Mouse (Mus musculus): ENCODE data around the gene Cep164. TPM values are rescaled to one million over a fixed set of nuclear protein-coding genes. Genes with fewer than 3 reads are reported as not detected.

The Cep164 gene
- polyA plus RNA-seq, 1 experiment from 2014 or later = 34.6 TPM

DNA sequence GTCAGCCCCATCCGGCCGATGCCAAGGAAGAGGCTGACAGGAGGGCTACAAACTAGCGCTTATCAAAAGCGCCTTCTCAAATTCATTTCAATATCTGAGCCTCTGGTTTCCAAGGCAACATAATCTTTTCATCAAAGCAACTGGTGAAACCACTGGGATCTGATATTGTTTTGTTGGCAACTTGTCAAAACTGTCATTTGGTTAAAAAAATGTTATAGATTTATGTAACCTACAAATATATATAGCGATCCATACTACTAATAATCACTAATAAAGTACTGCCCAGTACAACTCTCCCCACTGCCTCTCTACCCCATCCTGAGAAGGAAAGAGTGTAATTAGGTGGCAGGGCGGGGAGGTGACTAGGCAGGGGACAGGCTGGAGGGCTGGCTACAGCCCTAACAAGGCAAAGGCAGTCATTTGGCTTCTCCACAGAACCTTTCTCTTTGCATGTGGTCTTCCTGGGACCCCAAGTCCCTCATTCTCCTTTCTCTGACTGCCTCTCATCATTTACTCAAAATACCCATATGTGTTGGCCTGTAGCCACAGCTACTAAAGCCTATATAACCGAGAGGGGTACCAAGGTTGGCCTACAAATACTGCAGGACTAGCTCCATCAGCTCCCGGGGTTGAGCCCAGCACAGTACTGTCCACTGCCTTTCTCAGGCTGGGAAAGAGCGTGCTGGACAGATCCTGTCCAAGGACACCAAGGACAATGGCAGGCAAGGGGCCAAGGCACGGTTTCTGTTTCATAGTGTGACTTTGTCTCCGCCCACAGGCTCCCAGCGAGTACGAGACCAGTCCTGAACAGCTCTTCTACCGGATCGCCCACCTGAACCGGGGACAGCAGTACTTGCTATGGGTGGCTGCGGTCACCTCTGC lies 88.5 kb downstream of the Cep164 start:
- H3K27ac ChIP-seq (ENCODE audit: low read length) = no peak overlapping the region
- ATAC-seq (ENCODE audit: insufficient number of reproducible peaks, insufficient read depth, low FRiP score, low read depth) = no peak
- no peaks in the 10 kb centered on the region for H3K9me3 ChIP-seq (ENCODE audit: control insufficient read depth, low read depth, low read length)
- no peaks in the 10 kb centered on the region for H3K4me1 ChIP-seq (ENCODE audit: control insufficient read depth, insufficient read depth, low read length)
- no peak overlapping the region for H3K9ac ChIP-seq (replicated peaks; ENCODE audit: low read depth, low read length)
- H3K4me2 ChIP-seq (replicated peaks; ENCODE audit: low read depth, low read length) = no peak overlapping the region
- no peaks in the 10 kb centered on the region for H3K27me3 ChIP-seq (ENCODE audit: control insufficient read depth, insufficient read depth, low read length)
- WGBS = 66% methylated on average over 17 of the region's 17 CpGs
- H3K36me3 ChIP-seq (ENCODE audit: control insufficient read depth, insufficient read depth, low read length) = no peaks in the 10 kb centered on the region
- no peak overlapping the region for H3K4me3 ChIP-seq (ENCODE audit: low read depth, low read length)

DNA sequence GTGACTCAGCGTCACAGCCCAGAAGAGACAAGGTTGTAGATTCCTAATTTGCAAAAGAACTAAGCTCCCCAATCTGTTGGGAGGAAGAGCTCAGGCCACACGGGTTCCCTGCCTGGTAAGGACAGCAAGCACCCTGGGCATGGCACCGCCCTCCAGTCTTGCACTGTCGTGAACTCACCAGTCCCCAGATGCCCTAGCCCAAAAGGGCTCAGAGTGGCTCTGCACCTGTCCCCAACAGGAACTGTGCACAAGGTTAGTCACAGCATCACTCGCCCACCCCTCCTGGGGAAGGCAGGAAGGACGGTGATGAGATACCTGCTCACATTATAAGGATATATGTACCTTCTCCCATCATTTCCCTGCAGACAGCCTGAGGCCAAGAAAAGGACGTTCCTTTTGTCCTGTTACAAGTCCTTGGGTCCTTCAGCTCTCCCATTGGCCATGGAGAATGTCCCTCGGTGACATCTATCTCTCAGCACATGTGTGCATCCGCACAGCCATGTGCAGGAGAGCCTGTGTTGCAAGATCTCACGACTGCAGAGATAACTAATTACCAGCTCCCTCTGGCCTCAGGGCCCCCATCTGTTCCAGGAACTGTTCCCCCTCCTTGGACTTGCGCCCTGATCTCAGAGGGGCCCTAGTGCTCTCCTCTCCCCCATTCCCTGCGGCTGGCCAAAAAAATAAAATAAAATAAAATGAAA lies 89.3 kb downstream of the Cep164 start:
- Histone ChIP-seq H3K9me3 (ENCODE audit: control insufficient read depth, low read depth, low read length) (no peaks in the 10 kb centered on the region), H3K4me2 (replicated peaks; ENCODE audit: low read depth, low read length) (no peak overlapping the region), H3K4me1 (ENCODE audit: control insufficient read depth, insufficient read depth, low read length) (no peaks in the 10 kb centered on the region), H3K9ac (replicated peaks; ENCODE audit: low read depth, low read length) (no peak overlapping the region), H3K27me3 (ENCODE audit: control insufficient read depth, insufficient read depth, low read length) (no peaks in the 10 kb centered on the region), H3K36me3 (ENCODE audit: control insufficient read depth, insufficient read depth, low read length) (no peaks in the 10 kb centered on the region), H3K27ac (ENCODE audit: low read length) (no peak overlapping the region), H3K4me3 (ENCODE audit: low read depth, low read length) (no peak overlapping the region)
- no peak for ATAC-seq (ENCODE audit: insufficient number of reproducible peaks, insufficient read depth, low FRiP score, low read depth)
- WGBS = 67% methylated on average over 12 of the region's 12 CpGs

DNA sequence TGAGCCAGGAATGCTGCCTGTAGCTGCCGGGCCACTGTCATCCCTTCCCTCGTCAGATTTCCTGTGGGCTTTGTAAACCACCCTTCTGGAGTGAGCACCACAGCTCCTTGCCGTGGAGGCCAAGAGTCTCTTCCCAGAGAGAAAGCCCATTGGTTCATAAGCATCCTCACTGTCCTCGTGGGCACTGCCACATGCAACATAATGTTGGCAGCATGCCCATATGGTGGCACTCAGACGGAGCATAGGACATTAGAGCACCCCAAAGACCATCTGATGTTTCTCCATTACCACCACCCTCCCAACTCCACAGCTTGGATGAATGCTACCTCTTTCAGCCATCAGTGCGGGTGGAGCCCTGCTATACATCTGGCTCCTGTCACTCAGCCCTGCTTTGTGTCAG lies 95.2 kb downstream of the Cep164 start:
- Histone ChIP-seq H3K36me3 (ENCODE audit: control insufficient read depth, insufficient read depth, low read length) (no peaks in the 10 kb centered on the region), H3K9ac (replicated peaks; ENCODE audit: low read depth, low read length) (no peak overlapping the region), H3K4me2 (replicated peaks; ENCODE audit: low read depth, low read length) (no peak overlapping the region), H3K27me3 (ENCODE audit: control insufficient read depth, insufficient read depth, low read length) (no peaks in the 10 kb centered on the region), H3K9me3 (ENCODE audit: control insufficient read depth, low read depth, low read length) (no peaks in the 10 kb centered on the region), H3K4me1 (ENCODE audit: control insufficient read depth, insufficient read depth, low read length) (no peaks in the 10 kb centered on the region), H3K27ac (ENCODE audit: low read length) (no peak overlapping the region), H3K4me3 (ENCODE audit: low read depth, low read length) (no peak overlapping the region)
- 67% methylated on average over 6 of the region's 6 CpGs for WGBS
- no peak for ATAC-seq (ENCODE audit: insufficient number of reproducible peaks, insufficient read depth, low FRiP score, low read depth)

DNA sequence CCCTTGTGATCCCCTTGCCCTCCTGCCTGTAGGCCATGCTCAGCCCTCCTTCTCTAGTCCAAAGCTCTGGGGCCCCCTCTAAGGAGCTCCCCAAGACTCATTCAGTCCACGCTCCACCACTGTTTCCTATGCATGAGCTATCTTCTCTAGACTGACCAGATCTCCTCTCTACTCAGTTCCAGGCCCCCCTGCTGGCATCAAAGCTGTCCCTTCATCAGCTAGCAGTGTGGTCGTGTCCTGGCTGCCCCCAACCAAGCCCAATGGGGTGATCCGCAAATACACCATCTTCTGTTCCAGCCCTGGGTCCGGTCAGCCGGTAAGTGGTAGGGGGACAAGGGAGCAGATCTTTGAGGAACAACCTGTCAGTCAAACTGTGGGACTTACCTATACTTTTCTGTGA lies 96.6 kb downstream of the Cep164 start:
- no peak overlapping the region for H3K4me2 ChIP-seq (replicated peaks; ENCODE audit: low read depth, low read length)
- no peaks in the 10 kb centered on the region for H3K27me3 ChIP-seq (ENCODE audit: control insufficient read depth, insufficient read depth, low read length)
- H3K4me1 ChIP-seq (ENCODE audit: control insufficient read depth, insufficient read depth, low read length) = no peaks in the 10 kb centered on the region
- 80% methylated on average over 5 of the region's 5 CpGs for WGBS
- no peak for ATAC-seq (ENCODE audit: insufficient number of reproducible peaks, insufficient read depth, low FRiP score, low read depth)
- H3K9me3 ChIP-seq (ENCODE audit: control insufficient read depth, low read depth, low read length) = no peaks in the 10 kb centered on the region
- H3K36me3 ChIP-seq (ENCODE audit: control insufficient read depth, insufficient read depth, low read length) = no peaks in the 10 kb centered on the region
- H3K9ac ChIP-seq (replicated peaks; ENCODE audit: low read depth, low read length) = no peak overlapping the region
- no peak overlapping the region for H3K4me3 ChIP-seq (ENCODE audit: low read depth, low read length)
- no peak overlapping the region for H3K27ac ChIP-seq (ENCODE audit: low read length)

DNA sequence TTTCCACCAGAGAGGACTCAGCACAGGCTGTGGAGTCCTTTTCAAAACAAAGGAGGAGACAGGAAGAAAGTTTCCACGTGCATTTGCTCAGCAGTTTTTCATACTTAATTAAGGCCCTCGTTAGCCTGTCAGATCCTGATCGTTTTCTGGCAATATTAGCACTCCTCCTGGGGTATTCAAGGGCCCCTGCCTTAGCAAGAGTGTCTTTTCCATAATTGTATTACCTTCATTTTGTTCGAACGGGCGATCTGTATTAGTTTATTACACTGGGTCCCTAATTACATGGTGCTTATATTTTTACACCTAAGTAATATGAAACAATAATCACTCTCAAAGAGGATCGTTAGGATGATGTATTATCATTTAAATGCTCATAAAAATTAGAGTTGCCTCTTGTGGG lies 108.5 kb downstream of the Cep164 start:
- WGBS = 75% methylated on average over 7 of the region's 7 CpGs

More for the DNA sequence above, 108.5 kb downstream of the Cep164 start:
- Histone ChIP-seq H3K4me2 (replicated peaks; ENCODE audit: low read depth, low read length) (no peak overlapping the region), H3K4me1 (ENCODE audit: control insufficient read depth, insufficient read depth, low read length) (no peaks in the 10 kb centered on the region), H3K4me3 (ENCODE audit: low read depth, low read length) (no peak overlapping the region), H3K27me3 (ENCODE audit: control insufficient read depth, insufficient read depth, low read length) (no peaks in the 10 kb centered on the region), H3K9me3 (ENCODE audit: control insufficient read depth, low read depth, low read length) (no peaks in the 10 kb centered on the region), H3K27ac (ENCODE audit: low read length) (no peak overlapping the region), H3K9ac (replicated peaks; ENCODE audit: low read depth, low read length) (no peak overlapping the region), H3K36me3 (ENCODE audit: control insufficient read depth, insufficient read depth, low read length) (no peaks in the 10 kb centered on the region)
- ATAC-seq (ENCODE audit: insufficient number of reproducible peaks, insufficient read depth, low FRiP score, low read depth) = no peak

Other genes with a start within 250 kb of the Cep164 start
- 34.3 and 37.1 TPM in 2 replicates for gene Bace1, start 9.9 kb upstream of the Cep164 start, polyA plus RNA-seq (2014; fragmentation: Nextera tagmentation; extraction: Ambion mirVana)
- gene Pcsk7, start 77.8 kb upstream of the Cep164 start, polyA plus RNA-seq (2014; fragmentation: Nextera tagmentation; extraction: Ambion mirVana) = 13.5 and 17.5 TPM in 2 replicates
- gene Rnf214, start 78.2 kb upstream of the Cep164 start, polyA plus RNA-seq (2014; fragmentation: Nextera tagmentation; extraction: Ambion mirVana) = 65.4 and 77.0 TPM in 2 replicates
- gene Tagln, start 107.4 kb upstream of the Cep164 start, polyA plus RNA-seq (2014; fragmentation: Nextera tagmentation; extraction: Ambion mirVana) = 573 and 578 TPM in 2 replicates
- gene Sidt2, start 126.6 kb upstream of the Cep164 start, polyA plus RNA-seq (2014; fragmentation: Nextera tagmentation; extraction: Ambion mirVana) = 41.5 and 42.1 TPM in 2 replicates
- 177 and 180 TPM in 2 replicates for gene Pafah1b2, start 184.0 kb upstream of the Cep164 start, polyA plus RNA-seq (2014; fragmentation: Nextera tagmentation; extraction: Ambion mirVana)
- gene Sik3, start 184.1 kb upstream of the Cep164 start, polyA plus RNA-seq (2014; fragmentation: Nextera tagmentation; extraction: Ambion mirVana) = 8.7 and 9.6 TPM in 2 replicates